Mouse (Mus musculus) cerebellum, postnatal 36 days (tissue): ENCODE results near the gene Nkd1.

Experiments
- DNase-seq, 2 experiments: peaks; one replicate each; pipeline ENCODE4 v3.0.0; 2021 to 2022; ENCODE audit warnings: mixed read lengths in 2 of 2

The Nkd1 gene

DNA sequence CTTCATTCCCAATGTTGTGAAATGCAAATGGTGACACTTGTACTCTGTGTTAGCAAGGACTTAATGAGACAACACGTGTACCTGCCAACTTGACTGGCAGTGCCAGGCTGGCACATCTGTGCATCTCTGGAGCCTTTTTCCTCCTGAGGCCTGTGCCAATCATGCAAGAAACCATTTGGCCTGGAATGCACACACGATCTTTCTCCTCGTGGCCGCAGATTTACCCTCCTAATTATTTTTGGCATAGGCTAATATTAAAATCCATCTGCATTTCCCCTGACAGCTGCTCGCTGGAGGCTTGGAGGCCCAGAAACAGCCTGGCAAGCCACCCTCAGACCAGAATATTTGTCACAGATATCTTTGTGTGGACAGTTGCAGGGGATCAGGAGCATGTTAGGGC is 56.5 kb downstream of the Nkd1 start:
- no peak for DNase-seq

DNA sequence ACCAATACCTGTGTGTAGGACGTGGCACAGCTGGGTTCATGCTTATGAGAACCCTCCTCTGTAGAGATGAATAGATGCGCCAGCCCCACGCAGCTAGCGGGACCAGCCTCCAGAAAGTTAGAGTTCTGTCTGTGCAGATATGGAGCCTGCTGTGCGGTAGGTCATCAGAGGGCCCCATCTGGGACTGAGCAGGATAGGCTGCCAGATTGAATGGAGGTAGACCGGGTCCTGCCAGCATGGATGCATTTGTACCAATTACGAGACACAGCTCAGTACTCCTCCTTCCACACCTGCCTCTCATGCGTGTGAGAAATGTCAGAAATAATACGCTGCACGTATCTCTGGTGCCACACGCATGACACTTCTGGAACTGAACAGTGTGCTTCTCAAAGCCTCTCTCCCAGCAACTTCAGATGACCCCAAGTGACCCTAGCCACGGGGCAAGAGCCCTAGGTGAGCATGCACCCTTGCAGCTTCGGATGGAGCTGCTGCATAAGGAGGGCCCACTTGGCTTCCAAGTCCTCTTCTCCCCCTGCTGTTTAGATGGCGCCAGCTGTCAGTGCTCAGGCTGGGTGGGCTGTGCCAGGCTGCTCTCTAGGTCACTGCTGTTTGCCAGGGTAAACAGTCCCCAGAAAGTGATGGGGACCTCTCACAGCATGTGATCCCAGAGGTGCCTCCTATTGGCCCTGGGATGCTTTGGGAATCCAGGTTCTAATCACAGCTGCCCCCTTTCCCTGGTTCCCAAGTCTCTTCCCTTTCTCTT is 57.4 kb downstream of the Nkd1 start:
- DNase-seq, result no peak

DNA sequence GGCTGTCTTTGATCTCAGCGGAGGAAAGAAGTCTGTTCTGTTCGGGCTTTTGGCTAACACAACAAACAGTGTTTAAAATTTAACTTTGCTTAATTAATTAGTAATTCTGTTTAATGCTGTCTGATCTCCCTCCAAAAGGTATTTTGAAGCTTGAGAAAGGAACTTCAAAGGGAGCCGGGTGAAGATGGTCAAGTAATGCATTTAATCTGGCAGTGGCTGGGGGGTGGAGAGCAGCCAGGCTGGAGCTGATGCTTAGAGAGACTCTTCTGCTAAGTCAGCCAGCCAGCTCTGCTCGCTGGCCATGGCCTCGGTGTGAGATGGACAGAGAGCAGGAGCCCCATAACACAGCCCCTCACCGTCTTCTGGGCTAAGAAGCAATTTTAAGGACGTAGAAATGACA is 58.1 kb downstream of the Nkd1 start:
- no peak for DNase-seq

DNA sequence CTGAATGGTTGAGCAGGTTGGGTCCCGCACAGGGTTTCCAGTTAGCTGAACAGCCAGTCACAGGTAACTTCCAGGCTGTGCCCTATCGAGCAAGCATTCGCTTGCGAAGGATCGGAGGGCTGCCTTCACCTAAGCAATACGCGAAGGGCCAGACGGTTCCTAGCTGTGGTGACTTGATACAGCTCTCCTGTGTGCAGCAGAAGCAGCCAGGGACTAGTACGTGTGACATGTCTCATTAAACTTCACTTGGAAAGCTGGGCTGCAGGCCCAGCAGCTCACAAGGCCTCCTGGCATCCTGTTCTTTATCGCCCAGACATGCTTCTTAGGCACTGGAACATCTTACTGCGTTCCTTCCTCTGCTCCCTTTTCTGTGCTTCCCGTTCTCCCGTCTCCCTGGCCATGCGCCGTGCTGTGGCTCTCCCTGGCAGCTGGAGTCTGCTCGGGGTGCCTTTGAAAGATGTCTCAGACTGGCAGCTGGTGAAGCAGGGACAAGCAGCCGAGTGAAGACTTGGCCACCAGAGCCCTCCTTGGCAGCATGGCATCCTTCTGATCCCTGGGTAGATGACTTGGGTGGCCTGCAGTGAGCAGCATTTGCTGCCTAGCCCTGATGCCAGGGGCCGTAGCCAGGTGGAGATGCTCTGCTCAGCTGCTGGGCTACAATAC is 58.6 kb downstream of the Nkd1 start:
- DNase-seq, result peak; percentile 27 to 29

DNA sequence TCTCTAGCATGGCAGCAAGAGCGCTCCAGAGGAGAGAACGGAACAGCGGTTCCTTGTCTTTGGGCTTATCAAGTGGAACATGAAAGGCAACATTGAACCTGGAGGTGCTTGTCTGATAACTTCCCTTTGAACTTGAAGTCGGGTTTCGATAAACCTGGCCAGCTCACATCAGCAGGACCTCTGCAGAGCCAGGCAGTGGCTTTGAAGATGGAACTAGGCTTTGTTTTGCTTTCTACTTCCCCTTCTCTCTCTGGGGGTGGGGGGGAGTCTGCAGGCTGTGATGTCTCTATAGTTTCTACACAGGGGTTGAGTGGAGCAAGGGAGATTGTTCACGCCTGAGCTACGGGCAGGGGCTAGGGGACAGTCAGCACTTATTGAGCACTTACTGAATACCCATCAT is 59.6 kb downstream of the Nkd1 start:
- DNase-seq, result no peak

DNA sequence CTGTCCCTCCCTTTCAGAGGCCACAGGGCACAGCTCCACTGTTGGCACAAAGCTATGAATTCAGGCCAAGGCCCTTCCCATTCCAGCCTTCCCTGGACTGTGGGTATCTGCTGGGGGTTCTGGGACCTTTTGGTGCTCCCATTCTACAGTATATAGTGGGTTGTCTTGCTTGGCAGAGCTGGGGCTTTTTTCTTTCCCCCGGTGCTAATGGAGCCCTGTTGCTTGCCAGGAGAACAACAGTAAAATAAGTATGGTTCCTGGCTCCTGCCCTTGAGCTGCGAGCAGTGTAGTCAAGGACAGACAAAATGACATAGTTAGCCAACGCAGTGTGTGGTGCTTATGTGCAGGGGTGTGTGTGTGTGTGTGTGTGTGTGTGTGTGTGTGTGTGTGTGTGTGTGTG is 62.7 kb downstream of the Nkd1 start:
- DNase-seq, result no peak

DNA sequence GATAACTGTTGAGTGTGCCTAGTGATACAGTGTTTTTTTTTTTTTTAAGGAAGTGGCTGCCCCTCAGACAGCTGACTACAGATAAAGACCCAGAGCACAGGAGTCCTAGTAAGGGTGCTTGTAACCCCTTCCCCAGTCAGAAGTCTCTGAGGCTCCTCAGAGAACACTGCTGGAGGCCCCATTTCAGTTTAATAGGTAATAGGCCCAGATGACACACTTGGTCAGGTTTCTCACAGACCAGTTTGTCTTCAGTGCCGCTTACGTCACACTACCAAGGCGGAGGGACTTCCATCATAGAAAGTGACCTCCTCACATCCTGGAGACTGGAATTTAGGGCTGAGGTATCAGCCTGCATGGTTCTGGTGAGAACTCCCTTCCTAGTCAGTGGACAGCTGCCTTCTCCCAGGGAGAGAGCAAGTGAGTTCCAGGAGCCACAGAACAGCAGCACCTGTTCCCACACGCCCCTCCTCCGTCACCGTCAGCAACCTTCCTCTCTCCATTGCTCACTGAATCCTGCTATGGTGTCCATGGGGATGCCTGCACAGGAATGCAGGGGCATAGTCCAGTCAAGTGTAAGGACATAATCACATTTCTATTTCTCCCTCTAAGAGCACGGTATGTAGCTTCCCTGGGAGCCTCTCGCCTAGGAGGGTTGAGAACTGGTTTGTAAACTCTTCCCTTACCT is 67.2 kb downstream of the Nkd1 start:
- DNase-seq, result no peak

DNA sequence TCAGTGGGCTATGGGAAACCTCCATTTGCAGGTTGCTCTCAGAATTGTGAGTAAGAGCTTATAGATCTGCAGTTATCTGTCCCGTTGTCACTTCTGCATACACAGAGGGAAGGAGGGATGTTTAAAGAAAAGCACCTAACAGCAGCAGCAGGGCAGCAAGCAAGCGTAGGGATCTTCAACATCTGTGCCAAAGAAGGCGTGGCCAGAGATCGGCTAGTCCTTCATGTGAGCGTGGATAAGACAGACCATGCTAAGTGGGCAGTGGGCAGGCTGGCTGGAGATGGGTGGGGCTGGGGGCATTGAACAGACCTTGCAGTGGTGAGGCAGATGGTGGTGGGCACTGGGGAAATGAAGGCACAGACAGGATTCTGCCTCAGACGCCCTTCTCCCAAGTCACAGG is 69.1 kb downstream of the Nkd1 start:
- no peak for DNase-seq

DNA sequence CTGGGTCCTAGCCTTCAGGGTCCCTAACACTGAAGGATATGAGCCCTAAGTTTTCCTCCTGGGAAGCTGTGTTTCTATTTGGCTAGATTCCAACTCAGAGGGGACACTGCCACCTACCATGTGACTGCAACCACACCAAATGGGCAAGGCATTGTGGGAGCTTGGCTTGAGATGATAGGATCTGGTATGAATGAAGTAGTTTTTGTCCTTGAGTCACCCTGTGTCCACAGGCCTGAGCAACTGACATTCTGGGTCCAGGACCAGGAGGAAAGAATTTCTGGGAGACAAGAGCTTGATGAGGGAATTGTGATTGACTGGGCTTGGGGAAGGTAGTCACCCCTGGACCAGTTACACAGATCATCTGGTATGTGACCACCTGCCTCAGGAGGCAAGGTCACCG is 72.8 kb downstream of the Nkd1 start:
- no peak for DNase-seq

DNA sequence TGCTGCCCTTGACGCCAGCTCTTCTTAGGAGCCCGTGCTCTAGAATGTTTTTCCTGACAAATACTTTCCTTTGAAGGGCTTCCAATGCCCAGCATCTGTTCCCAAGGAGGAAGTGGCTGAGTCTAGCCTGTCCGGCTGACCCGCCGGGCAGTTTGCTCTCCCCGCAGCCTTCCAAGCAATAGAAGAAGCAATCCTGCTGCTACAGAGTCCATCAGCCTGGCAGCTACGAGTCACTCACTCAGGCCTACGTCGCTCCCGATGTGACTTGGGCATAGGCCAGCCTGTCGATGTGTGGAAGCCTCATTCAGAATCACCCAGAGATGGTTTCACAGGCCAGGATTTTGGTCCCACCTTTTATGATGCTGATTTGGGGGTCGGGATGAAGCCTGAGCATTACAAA is 74.9 kb downstream of the Nkd1 start:
- DNase-seq, result no peak

DNA sequence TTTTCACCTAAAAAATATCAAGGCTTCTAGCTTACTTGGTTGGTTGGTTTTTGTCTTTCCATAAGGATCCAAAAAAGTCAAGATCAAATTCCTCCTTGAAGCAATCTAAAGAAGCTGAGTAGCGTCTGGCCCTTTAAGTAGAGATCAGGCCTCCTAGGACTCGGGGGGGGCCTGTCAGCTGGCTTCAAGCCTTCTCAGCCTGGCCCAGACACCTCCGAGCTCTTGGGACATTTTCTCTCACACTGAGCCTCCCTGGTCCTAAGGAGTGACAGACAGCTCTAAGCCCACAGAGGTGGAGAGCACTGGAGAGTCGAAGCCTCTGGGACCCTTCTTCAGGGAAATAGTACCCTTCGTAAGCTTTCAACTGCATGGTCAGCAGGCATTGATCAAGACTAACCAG is 77.4 kb downstream of the Nkd1 start:
- no peak for DNase-seq

DNA sequence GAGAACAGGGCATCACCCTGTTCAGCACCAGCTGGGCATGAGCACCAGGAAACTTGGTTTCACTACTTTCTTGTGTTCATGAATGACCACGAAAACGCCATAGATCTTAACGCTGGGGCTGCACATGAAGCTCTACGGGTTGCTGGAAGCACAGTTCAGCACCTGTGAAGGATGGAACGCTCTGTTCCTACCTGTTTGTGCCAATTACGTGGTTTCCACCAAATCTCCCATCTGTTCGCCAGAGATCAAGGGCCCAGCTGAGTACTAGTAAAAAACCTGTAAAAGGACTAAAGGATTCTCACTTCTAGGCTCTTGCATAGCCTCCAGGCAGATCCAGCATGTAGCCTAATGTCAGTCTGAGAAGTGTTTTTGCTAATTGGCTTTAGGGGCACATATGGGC is 78.3 kb downstream of the Nkd1 start:
- DNase-seq, result peak in 1 of 2 experiments; percentile 33

DNA sequence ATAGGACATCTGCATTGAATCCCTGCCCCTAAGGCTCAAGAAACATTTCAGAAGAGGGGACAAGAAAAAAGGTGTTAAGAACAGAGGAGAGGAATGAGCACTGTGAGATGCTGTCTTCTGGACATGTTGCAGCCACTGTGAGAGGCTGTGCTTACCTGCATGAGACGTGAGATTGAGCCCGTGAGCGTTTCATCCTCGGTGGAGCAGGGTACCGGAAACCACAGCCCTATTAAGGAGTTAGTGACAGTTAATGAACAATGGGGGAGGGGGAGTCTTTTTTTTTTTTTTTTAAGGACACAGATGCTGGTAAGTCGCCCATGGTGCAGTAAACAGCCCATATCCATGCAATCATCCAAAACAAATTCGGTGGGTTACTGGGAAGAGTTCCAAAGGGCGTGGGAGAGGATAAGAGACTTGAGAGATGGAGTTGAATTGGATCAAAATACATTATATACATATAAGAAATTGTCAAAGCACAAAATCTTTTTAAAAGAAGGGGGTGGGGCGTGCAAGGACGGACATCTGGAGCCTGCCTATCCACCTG is 82.4 kb downstream of the Nkd1 start:
- no peak for DNase-seq

DNA sequence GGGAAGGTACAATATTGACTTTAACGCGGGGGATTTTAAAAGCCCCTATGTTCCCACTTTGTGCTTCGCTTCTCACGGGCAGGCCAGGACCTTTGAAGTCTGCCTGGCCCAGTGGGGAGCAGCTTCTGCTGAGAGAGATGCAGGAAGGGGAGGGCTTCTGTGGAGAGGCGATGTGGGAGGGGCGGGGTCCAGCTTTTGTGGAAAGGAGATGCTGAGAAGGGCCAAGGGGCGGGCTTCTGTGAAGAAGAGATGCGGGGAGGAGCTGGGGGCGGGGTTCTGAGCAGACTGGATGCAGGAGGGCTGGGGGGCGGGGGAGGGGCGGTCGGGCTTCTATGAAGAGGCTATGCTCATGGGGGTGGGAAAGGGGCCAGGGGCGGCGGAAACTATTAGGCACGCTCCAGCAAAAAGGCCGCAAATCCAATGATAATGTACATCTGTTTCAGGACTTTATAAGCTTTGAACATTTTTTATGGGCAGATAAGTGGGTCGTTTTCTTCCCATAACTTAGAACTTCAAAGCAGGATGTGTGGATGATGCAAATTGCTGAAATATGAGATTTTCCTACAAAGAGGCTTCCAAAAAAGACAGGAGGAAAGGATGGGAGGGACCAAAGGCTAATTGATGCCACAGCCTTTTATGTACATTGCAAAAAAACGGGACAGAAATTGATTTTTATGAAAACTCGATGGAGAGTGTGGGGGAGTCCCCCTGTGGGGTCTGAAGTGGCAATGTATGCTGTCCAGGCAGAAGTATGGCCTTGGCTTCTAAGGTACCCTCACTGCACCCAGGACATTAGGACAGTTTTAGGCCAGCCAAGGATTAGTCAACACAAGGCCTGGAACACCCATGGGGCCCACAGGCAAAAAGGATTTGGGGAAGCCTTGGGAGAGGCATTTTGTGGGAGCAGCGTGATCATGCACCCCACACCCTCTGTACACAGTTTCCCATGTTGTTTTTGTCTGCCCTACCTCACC is 83.2 kb downstream of the Nkd1 start:
- DNase-seq, result no peak

DNA sequence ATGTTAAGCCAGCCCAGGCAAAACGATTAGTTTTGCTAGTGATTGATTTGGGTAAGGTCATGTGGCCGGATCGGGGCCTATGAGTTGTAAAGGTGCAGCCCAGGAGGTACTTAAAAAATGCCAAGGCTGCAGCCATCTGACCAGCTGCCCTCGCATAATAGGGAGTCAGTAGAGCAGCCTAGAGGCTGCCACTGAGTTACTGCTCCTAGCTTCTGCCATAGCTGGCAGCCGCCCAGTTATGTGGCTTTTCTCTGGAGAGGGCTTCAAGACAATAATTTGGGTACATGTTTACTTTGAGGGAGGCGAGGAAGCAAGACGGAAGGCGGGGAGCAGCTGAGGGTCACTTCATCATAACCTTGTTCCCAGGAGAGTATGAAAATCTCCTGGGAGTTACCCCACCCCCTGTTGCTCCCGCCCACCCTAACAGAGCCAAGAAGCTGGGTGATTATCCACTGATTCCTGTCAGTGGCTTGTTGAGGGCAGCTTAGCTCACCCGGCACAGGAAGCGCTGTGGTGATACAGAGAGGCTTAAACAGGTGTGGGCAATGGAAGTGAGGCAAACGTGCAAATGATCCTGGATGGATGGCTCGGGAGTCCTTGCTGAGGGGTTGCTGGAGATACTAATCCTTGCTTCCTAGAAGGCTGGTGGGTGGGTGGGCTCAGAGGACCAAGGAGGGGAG is 84.3 kb downstream of the Nkd1 start:
- DNase-seq, result no peak

DNA sequence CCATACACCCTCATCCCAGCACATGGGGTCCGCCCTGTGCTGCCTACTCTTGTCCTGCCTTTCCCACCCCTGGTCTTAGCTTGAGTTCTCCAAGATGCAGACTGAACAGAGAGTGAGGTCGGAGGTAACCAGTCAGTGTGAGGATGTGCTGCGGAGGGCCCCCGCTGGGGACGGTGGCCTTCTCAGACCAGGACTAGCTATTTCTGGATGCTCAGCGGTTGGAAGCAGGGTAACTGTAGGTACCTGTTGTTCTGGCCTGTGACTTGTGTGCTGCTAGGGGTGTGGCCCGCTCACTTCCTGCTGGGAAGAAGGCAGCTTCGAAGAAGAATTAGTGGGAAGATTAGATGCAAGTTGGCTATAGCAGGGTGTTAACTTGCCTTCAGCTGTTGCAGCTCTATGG is 87.9 kb downstream of the Nkd1 start:
- no peak for DNase-seq

DNA sequence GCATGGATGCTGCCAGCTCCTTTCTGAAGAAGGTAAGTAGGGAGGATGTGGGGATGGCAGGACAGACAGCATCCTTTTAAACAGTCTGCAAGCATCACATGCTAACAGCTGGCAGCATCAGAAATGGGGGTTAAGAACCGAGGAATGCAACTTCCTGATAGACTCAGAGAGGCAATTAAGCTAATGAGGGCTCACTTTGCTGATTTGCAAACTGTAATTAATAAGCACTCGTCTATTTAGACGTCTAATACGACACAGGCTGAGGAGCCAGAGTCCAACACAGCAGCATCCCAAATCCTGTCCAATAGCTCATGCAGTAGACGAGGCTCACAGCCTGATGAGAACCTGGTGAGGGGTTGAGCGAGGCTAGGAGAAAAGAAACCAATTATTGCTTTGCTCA is 89.1 kb downstream of the Nkd1 start:
- no peak for DNase-seq

DNA sequence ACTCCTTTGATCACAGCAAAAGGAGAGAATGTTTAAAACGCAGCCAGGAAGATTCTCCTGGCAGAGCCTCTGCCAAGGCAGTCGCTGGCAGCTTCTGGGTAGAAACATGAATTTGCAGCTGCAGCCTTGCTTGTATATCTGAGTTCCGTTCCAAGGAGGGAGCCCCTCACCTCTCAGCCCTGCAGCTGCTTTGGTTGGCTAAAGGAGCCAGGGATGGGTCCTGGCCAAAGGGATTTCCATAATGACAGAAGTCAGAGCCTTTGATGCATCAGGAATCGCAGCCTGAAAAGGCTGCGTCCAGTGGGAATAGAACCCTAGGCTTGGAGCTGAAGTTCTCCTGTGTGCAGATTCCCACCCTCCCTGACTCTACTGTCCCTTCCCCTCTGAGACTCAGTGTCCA is 93.8 kb downstream of the Nkd1 start:
- no peak for DNase-seq

DNA sequence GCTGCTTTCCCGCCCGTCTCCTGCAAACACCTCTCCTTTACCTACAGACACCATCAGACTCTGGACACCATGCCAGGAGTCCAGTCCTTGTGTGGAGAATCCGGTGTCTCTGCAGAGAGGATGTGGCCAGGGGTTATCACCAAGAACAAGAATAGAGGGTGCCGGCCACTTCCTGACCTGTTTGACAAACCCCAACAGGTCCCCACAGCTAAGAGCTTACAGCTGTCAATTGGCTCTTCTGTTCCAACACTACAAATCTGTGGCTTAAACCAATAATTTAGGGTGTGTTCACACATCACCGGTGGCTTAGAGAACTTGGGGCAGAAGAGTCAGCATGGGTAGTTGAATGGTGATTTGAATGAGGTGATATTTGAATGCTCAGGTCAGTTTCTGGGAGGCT is 97.5 kb downstream of the Nkd1 start:
- no peak for DNase-seq

DNA sequence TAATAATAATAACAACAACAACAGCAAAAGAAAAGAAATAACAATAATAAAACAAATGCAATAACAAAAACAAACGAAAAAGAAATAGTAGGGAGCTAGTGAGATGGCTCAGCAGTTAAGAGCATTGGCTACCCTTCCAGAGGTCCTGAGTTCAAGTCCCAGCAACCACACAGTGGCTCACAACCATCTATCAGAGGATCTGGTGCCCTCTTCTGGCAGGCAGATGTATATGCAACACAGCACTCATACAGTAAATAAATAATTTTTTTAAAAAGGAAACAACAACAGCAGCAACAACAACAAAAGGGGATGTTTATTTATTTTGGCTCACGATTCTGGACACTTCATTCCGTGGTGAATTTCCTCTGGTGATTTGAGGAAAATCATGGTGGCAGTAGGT is 98.4 kb downstream of the Nkd1 start:
- no peak for DNase-seq

DNA sequence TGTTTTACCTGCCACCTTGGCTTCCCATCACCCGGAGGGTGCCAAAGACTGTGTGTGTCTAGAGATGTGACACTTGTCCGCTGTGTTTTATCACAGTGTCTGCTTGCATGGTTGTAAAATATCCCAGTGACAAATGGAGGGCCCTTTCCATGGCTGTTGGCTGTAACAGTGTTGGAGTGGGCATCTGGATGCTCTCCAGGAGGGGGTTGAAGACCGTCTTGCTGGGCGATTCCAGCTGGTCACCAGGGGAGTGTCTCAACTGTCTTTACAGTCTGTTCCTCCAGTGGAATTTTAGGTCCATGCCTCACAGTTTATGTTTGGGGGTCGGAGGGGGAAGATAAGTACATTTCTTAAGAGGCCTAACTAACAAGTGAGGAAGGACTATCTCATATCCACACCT is 99.8 kb downstream of the Nkd1 start:
- no peak for DNase-seq

DNA sequence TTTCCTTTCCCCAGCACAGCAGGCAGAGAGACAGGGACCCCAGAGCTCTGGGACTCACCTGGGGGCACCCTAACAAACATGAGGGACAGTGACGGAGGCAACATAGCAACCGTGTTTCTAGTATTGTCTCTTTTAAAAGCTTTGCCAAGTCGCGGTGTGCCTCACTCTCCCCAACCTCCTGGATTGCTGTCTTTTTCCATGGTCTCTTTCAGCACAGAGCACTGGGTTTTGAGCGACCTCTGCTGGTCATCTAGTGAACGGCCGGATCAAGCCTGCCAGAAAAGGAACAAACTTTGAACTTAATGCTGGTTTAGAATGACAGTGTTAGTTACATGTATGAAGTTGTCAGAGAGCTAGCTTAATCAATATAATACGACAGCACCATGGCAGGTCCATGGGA is 100.3 kb downstream of the Nkd1 start:
- DNase-seq, result peak; percentile 80 to 88
